Comparison of ENCODE assay signal across 7 mouse cellular contexts in the genomic region with DNA sequence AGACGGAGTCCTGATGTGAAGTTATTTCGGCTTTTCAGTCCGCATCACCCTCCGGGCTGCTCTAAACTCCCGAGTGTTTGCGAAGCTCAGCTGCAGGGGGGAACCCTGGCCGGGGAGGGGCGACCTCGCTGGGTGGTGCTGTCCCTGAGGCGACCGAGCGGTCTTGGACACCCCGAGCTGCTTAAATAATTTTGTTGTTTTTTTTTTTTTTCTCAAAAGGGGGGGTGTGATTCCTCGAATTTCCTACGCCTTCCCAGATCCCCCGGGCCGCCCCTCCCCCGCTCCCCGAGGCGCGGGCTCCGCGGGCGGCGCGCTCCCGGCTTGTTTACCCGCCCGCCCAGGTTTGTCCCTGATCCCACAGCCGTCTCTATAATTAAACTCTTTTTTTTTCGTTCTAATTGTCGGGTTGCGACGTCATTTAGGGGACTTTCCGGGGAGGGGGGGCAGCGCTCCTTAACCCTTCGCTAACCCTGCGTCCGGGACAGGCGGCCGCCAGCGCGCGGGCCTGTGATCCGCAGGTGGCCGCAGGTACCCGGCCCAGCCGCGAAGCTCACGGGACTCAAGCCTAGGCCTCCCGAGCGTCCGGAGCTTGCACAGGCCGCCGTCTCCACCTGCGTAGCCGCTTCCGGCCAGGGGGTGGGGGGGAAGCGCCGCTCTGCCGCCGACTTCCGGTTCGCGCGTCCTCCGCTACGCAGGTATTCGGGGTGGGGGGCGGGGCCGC. TPM values are rescaled to one million over a fixed set of nuclear protein-coding genes. Genes with fewer than 3 reads are reported as not detected.
DNase-seq lines count a peak whose midpoint lies in the region; ATAC-seq lines count a peak whose summit lies in the region.

No protein-coding gene starts in this region.

- peaks cover 6% of the 10 kb centered on the region; the same call in 1 of the 2 replicates for H3K27me3 ChIP-seq in hindbrain, embryonic 15.5 days

- DNase-seq in T-cell, adult 2 months (ENCODE audit: low spot score), result peak; percentile 90
- peak; percentile 94 for DNase-seq in cerebellum, postnatal 25 days
- DNase-seq in gastrocnemius, adult 18-20 months (ENCODE audit: low spot score), result peak; percentile 83
- DNase-seq in left cerebral cortex, postnatal 36 days (ENCODE audit: low spot score in 2 of 2), result peak; percentile 86
- peak; percentile 87 for DNase-seq in mesoderm, embryonic 11.5 days (ENCODE audit: low read depth, low spot score)
- peak; percentile 77 for DNase-seq in right cerebral cortex, postnatal 4 days

- under 1% methylated on average over 60 of the region's 71 CpGs for WGBS in hindbrain, embryonic 15.5 days

- H3K9me3 ChIP-seq in hindbrain, embryonic 15.5 days, result no peaks in the 10 kb centered on the region

- H3K4me2 ChIP-seq in hindbrain, embryonic 15.5 days, result peak overlapping the region; percentile 90

- intact Hi-C loops in left cerebral cortex, postnatal 36 days (cut with DNase I), result no loop called here

- H3K36me3 ChIP-seq in hindbrain, embryonic 15.5 days, result peaks cover under 1% of the 10 kb centered on the region; the same call in 1 of the 2 replicates

- peak overlapping the region; percentile 78 for H3K9ac ChIP-seq in hindbrain, embryonic 15.5 days

- H3K27ac ChIP-seq in hindbrain, embryonic 15.5 days (replicated peaks), result peak overlapping the region; percentile 87

- peak; percentile 87 for ATAC-seq in hindbrain, embryonic 15.5 days (ENCODE audit: low FRiP score, low read depth)

- peaks cover 28% of the 10 kb centered on the region for H3K4me1 ChIP-seq in hindbrain, embryonic 15.5 days (replicated peaks)

- peak overlapping the region; percentile 65 for H3K4me3 ChIP-seq in hindbrain, embryonic 15.5 days

RNA-seq across cellular contexts. Expression of a gene that starts 2.5 kb away (rescaled TPM):
- 10 to 100 TPM; 20.1 to 34.4 TPM for total RNA-seq in gastrocnemius, adult 18-20 months (2021)
- polyA plus RNA-seq in hindbrain, embryonic 15.5 days (2015; fragmentation: Nextera tagmentation; extraction: Ambion mirVana), result 46.1 and 55.4 TPM in 2 replicates
- total RNA-seq in left cerebral cortex, postnatal 36 days (2021), result 10 to 100 TPM; 37.3 to 40.0 TPM

Comparison
In these comparisons a context has a peak if more than half of its experiments do, and no peak if none do; other contexts are left out.
1. Peak in every context shown above with its lines: DNase-seq, ATAC-seq, H3K4me3 ChIP-seq and H3K27ac ChIP-seq.